Mouse (Mus musculus): ENCODE measurements around the gene Golm1.

The Golm1 gene

DNA sequence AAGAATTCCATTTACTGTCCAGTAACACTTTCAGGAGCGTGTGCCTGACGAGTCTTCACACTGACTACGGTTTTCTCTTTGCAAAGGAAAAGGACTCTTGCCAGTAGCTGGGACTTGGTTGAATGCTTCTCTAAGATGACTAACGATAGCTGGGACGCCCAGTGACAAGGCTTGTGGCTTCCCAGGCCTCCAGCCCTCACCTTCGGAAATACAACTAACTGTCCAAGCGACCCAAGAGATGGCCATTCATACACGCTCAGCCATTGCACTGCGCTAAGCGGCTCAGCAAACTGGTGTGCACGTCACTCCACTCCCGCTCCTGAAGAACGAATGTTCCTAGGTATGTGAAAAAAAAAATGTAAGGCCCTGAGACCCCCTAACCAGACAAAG is 855 bp downstream of the Golm1 start:
- DNase-seq = no peak

DNA sequence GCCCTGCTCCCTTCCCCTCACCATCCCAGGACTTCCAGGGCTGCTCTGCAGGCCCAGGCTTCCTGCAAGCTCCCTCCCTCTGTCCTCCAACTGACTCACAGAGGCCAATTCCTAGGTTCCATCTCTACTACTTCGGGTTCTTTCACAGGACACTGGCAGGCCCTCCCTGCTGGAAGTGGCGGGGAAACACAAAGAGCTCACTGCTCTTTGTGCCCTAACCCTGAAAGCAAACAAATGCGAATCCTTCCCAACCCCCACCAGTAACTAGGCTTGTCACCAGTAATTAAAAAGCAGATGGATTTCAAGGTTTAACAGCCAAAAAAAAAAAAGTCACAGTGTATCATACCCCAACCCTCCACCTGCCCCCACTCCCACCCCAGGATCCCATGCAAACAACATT is 1.4 kb downstream of the Golm1 start:
- no peak for DNase-seq

DNA sequence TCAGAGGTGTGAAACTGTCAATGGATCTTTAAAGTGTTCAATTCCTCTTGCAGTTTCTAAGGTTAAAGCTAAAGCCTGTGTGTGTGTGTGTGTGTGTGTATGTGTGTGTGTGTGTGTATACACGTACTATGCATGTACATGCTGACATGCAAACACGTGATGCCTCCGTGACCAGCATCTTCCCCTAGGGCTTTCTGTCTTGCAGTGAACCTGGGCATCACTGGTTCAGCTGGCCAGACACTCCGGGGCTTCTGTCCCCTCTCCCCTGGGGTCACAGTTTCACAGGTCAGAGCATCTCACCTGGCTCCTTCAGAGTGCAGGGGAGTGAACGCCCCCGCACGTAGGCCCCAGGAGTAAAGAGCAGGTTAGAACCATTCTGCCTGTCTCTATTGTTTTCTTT is 2.0 kb downstream of the Golm1 start:
- DNase-seq = no peak

DNA sequence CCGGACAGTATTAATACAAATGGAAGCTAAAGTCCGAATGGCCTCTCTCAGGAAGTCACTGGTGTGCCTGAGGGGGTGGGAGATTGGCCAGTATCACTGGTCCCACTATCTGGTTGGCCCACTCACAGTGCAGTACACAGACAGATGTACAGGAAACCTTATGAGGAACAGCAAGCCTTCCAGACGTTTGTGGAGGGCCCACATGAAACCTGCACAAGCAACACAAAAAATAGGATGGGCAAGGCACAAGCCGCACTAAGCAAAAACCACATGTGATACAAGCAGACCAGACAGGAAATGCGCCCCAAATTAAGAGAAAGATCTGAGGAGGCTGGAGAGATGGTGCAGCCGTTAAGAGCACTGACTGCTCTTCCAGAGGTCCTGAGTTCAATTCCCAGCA is 3.4 kb downstream of the Golm1 start:
- DNase-seq = no peak

DNA sequence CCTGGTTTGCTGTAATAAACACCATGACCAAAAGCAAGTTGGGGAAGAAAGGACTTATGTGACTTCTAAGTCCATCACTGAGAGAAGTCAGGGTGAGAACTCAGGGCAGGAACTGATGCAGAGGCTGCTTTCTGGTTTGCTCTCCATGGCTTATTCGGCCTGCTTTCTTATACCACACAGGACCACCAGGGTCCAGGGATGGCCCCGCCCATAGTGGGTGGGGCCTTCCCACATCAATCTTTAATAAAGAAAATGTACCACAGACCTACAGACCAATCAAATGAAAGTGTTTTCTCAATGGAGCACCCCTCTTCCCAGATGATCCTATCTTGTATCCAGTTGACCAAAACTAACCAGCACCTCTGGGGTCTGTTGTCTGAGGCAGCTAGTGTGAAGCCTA is 4.1 kb downstream of the Golm1 start:
- no peak for DNase-seq

DNA sequence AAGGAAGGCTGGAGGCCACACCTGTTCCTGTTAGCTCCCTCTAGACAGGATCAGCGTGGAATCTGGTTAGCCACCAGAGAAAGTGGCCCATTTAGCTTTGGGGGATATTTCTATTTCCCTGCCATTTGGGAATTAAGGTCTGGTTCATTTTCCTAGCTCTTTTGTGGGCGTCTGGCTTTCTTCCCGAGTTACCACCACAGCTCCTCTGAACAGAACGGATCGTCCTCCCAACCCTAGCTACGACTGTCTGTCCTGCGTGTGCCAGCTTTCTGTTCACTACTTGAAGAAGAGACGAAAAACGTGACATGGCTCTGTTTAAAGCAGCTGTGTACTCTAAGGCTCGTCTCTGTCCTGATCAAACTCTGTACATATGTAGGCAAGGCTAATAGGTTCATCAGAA is 5.7 kb downstream of the Golm1 start:
- DNase-seq = no peak

DNA sequence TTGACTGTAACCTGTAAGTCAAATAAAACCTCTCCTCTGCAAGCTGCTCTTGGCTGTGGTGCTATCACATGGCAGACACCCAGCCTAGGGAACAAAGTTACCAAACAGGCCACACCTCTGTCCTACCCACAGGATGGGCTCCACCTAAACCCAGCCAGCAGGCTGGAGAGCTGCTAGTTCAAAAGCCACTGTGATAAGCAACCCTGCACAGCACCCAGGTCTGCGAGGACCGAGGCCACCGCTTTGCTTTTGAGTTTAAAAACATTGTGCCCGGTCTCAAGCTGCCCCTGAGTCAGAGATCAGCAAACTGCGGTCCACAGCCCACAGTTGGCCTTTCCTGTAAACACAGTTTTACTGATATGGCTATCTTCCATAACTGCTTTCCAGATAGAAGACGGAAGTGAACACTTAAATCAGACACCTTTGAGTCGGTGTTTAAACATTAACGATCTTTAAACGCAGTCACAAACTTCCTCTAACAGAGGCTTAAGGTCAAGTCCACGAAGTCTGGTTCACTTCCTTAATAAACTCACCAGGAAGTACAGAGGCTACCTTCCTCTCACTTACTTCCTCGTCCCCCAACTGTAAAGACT is 7.0 kb downstream of the Golm1 start:
- DNase-seq = no peak

DNA sequence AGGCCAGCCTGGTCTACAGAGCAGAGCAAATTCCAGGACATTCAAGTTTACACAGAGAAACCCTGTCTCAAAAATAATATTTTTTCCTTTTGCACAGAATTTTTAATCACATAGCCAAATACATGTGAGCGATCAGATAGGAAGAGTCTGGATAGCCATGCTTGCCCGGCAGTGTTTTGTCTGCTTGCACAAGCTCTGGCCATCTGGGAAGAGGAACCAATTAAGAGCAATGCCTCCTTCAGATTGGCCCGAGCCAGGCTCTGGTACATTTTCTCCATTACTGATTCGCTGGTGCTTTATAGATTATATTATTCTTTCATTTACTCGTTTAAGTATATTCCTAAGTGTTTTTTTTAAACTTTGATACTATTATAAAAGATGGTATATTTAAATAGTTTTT is 7.8 kb downstream of the Golm1 start:
- no peak for DNase-seq

DNA sequence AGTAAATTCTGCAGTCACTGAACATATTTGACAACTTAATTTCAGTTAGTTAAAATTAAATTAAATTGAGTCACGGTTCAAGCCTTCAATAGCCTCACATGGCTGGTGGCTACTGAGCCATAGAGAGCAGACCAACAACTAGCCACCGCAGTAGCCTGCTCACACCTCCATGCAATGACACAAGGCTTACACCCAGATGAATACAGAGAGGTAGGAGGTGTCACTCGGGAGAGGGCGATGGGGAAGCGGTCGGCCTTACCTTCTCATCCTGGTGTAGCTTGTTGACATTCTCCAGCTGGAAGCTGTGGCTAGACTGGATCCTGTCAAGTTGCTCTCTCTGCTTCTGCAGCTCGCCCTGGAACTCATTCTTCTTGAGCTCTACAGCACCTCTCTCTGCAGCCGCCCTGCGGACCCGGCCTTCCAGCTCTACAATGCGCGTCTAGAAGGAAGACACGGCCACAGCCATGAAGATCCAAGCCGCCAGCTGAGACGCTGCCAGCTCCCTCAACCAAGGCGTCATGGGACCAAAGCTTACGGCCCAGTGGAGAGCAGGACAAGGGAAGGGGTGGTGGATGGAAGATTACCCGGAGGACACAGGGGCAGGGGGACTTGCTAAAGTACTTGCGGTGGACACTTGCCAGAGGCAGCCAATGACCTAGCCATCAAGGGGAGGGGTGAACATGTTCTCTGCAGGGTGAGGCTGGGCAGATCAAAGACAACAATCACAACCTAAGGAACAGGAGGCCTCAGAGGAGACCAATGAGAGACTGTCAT is 11.5 kb downstream of the Golm1 start:
- DNase-seq = no peak

DNA sequence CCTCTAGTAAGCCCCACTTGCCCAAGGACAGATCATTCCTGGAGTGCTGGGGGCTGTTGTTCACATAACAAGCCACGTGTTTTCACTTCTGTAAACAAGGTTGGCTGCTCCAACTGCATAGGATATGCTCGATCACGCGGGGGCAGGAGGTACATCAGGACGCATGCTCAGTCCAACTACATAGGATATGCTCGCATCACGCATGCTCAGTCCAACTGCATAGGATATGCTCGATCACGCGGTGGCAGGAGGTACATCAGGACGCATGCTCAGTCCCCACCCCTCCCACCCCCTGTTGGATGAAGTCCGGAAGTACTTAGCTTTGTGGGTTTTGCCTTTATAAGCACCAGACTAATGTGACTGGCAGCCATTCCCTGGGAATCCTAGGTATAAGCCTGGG is 13.6 kb downstream of the Golm1 start:
- DNase-seq = no peak

DNA sequence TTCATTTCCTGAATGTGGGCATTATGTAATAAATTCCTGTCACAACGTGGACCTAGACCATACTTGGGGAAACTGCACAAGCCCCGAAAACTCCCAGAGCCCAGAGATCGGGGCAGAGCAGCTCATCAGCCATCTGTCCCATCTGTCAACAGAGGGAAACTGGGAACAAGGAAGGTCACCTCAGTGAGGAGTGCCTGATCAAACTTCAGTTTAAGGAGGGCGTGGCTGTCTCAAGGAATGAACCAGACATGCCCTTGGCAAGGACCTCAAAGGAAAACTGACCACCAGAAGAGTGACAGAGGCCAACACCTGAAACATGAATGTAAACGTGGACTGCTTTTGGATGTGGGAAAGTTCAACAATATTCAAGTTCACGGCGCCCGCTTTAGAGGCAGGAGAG is 14.2 kb downstream of the Golm1 start:
- no peak for DNase-seq

DNA sequence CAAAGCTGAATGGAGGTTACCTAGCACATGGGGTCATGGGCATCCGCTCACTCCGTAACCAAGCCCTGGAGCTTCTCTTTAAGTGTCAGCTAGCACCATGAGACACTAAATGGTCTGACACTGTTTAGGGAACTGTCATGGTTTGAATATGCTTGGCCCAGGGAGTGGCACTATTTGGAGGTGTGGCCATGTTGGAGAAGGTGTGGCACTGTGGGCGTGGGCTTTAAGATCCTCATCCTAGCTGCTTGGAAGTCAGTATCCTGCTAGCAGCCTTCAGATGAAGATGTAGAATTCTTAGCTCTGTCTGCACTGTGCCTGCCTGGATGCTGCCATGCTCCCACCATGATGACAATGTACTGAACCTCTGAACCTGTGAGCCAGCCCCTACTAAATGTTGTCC is 15.2 kb downstream of the Golm1 start:
- DNase-seq = no peak

DNA sequence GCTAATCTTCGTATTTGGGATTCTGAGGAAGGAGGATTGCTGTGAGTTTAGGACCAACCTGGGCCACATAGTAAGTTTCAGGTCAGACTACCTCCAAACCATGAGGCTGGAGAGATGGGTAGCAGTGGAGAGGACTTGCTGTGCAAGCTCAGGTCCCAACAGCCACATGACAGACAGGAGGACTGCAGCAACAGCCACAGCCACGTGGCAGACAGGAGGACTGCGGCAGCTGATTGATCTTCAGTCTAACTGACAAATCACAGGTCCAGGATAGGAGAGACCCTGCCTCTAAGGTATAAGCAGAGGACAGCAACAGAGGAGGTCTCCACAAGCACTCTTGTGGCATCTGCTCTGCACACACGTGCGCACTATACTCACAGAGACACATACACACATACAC is 17.8 kb downstream of the Golm1 start:
- DNase-seq = no peak

DNA sequence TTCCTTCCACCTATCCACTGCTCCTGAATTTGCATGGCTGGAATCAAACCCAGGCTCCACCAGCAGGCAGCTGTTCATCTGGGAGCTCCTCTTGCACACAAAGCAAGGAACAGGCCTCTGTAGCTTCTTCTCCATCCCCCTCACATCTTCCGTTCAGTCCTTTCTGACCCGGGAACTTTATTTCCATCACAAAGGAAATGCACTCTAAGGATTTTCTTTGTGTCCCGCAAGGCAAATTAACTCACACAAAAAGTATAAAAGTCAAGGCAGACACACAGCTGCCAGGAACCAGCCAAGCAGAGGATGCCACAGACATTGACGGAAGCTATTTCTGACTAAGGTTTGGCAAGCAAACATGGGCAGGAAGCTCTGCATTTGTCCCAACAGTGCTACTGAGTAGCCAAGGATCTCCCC is 18.6 kb downstream of the Golm1 start:
- DNase-seq = no peak

DNA sequence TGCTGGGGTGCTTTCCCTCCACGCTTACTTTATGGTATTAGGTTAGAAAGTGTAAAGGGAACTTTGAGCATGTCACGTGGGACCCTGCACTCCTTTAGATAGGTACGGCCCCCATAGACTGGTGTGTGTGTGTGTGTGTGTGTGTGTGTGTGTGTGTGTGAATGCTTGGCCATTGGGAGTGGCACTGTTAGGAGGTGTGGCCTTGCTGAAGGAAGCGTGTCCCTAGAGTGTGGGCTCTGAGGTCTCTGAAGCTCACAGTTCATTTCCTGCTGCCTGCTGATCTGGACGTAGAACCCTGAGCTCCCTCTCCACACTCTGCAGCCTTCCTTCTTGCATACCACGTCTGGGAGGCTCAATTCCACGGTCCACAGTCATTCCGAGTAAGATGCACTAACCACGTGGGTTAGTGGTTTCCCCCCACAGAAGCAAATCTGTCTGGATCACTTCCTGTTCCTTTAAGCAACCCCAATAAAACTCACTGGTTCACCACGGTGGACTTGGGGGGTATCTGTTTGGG is 19.2 kb downstream of the Golm1 start:
- DNase-seq = no peak

DNA sequence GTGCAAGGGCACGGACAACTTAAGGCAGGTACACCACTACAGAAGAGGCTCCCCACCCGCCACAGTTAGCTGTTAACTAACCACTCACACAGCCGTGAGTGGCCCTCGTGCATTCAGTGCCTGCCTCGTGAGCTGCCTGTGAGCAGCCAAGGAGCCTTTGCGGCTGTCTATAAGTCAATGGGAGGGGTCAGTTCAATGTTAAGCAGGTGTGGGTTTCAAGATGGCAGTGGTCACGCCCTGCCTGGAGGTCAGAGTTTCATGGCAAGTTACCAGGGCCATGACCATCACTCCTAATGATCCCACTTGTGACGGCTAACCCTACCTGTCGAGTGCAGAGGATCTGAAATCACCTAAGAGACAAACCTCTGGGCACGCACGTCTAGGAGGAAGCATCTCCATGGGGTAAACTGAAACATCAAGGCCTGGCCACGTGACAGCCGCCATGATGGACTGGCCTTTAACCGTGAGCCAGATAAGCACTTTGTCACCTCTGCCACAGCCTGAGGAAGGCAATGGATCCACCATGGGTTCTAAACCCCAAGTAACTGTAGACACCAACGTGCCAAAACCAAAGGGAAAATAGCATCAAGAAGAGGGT is 19.8 kb downstream of the Golm1 start:
- DNase-seq = no peak

DNA sequence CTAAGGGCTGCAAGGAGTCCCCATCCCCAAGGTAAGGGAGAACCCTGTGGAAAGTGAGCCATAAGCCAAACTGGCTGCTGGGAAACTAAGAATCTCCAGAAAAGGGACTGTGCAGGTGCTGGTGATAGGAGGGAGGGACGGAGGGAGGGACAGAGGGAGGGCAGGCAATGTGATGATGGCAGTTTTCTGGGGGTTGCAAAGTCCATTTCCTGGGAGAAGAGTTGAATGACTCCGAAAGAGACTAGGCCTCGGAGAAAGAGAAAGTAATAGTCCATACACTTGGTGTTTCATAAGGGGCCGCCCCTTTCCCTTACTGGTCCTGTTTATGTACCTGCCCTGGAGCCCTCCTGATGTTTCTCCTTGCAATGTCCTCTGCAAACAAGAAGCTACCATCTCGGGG is 21.1 kb downstream of the Golm1 start:
- DNase-seq = no peak

DNA sequence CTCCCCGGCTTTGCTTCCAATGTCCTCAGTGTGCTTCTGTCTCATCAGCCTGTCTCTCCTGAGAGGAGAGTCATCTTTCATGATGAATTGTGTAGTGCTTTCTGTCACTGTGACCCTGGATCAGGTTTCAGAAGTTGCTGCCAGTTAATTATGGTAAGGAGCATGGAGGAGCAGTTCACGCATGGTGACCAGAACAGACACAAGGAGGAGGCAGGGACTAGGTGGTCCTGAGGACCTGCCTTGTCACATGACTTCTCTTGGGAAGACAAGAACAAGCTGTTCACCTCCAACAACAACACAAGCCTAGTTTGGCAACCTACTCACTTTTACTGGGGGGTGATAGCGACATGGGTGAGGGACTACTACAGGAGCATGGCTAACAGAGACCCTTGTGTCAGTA is 22.5 kb downstream of the Golm1 start:
- no peak for DNase-seq

DNA sequence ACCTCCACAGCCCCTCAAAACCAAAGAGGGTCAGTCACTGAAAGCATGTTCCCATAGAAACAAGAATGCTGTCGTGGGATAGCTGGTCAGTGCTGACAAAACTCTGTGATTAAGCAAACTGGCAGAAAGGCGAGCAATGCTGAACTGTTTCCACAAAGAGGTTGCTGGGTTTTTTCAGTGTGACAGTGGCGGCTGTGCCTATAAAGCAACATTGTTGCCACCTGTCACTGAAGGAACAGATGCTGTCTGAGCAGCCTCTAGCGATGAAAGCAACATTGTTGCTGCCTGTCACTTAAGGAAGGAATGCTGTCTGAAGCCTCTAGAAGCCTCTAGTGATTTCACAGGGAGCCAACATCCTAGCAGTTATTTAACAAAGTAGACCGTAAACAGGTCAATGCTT is 23.0 kb downstream of the Golm1 start:
- DNase-seq = no peak

DNA sequence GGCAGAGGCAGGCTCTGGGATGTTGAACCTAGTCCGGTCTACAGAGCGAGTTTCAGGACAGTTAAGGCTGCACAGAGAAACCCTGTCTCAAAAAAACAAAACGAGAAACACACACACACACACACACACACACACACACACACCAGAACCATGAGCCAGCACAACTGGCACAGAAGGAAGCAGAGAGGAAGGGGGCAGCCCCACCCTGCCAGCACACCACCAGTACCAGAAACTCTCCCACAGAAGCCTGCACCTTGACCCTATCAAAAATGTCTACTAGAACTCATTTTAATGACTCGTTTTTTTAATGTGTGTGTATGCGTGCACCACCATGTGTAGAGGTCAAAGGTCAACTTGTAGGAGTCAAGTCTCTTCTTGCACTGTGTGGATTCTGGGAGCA is 25.8 kb downstream of the Golm1 start:
- no peak for DNase-seq

DNA sequence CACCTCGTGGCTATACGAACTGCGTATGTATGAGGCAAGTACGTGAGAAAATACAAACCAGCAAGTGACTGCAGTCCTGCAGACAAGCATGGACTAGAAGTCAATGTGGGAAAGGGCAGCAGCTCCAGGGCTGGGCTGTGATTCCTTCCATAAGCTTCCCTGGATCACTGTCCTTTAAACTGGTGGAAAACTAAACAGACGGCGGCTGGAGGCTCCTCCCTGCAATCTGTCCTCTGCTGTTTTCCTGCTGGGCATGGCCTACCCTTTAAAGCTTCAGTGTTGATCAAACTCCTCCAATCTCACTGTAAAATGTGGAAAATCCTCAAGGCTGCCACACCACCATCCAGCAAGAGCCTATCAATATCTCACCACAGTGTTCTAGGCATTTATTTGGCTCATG is 27.0 kb downstream of the Golm1 start:
- peak; percentile 78 for DNase-seq

DNA sequence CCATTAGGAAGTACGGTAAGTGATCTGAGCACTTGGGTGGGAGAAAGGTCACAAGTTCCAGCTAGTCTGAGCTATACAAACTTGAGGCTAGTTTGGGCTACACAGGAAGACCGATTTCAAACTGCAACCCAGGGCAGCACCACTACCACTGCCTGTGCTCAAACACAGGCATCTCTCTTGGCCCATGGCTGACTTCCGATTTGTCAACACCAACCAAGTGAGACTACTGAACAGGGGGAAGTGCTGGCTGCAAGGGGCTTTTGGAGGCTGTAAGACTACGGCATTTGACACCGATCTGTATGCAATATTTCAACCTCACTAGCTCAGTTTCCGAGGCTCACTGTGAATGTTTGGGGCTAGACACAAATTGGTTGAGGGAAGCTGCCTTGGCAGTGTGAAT is 28.1 kb downstream of the Golm1 start:
- no peak for DNase-seq

DNA sequence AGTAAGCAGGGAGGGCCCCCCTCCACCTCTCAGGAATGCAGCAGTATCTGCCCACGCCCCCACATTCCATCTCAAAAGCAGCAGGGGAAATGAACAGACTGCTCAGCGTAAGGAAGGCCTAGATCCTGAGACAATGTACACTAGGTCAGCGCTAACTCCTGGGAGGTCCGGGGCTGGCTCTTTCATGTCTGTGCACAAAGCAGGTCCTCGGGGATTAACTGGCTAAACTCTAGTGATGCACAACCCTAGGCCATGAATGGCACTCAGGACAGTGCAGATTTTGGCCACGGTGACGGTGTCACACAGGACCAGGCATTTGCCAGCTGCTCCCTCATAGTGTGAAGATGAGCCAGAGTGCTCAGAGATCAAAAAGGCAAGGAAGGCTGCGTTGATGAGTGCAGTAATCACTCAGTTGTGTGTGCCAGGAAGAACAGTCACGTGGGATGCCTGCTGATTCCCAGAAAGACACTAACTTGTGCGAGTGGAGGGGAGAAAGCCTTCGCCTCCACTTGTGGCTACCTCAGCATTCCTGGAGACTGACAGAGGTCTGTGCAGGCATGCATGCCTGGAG is 28.9 kb downstream of the Golm1 start:
- no peak for DNase-seq

DNA sequence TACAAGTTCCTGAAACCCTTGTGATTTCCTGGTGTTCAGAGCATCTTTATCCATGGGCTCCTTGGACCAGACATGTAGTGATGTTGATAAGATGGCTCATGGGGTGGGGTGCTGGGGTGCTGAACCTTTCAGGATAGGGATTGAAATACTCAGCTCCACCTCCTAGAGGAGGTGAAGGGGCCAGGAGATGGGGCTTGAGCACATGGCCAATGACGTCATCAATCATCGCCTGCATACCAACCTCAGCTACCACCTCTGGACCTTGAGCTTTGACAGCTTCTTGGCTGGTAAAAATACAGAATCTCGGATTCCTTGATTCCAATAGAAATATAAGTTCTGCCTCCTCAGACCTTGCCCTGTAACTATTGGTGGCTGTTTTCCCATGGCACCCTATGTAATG is 30.1 kb downstream of the Golm1 start:
- no peak for DNase-seq

All from cerebellum, adult 9-11 months (tissue).